Mouse (Mus musculus): ENCODE data around the gene Gm5269. TPM values are rescaled to one million over a fixed set of nuclear protein-coding genes. Genes with fewer than 3 reads are reported as not detected.

Gene Gm5269
- polyA plus RNA-seq, 1 experiment from 2014 or later, result not detected

DNA sequence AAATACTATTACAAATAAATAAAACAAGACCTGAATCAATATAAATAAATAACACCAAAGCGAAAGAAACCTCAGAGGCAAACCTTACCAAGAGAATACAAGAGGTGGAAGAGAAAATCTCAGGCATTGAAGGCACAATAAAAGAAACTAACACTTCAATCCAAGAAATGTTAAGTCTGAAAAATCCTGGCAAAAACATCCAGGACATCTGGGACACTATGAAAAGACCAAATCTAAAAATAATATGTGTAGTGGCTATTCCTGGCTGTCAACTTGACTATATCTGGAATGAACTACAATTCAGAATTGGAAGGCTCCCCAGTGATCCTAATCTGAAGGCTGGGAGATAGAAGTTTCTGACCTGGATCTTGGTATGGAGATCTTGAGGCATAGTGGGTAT, 44.6 kb downstream of the Gm5269 start:
- no peak overlapping the region for H3K27ac ChIP-seq (ENCODE audit: low read length)
- H3K36me3 ChIP-seq (ENCODE audit: control insufficient read depth, insufficient read depth, low read length), result no peaks in the 10 kb centered on the region
- H3K4me3 ChIP-seq (ENCODE audit: low read length), result no peak overlapping the region
- H3K9me3 ChIP-seq (ENCODE audit: control insufficient read depth, low read length), result no peaks in the 10 kb centered on the region
- H3K4me1 ChIP-seq (ENCODE audit: control insufficient read depth, insufficient read depth, low read length), result no peaks in the 10 kb centered on the region
- 88% methylated on average over 1 of the region's 1 CpGs for WGBS
- no peak overlapping the region for H3K4me2 ChIP-seq (ENCODE audit: low read depth, low read length)
- H3K27me3 ChIP-seq (replicated peaks; ENCODE audit: control insufficient read depth, insufficient read depth, low read length), result no peaks in the 10 kb centered on the region
- no peak for ATAC-seq
- no peak overlapping the region for H3K9ac ChIP-seq (ENCODE audit: low read depth, low read length)

Other genes starting within 250 kb of the Gm5269 start
- gene Wdr75, start 95.1 kb downstream of the Gm5269 start, polyA plus RNA-seq (2015; fragmentation: Nextera tagmentation; extraction: Ambion mirVana), result 45.4 and 51.3 TPM in 2 replicates
- 205 and 228 TPM in 2 replicates for gene Slc40a1, start 36.2 kb upstream of the Gm5269 start, polyA plus RNA-seq (2015; fragmentation: Nextera tagmentation; extraction: Ambion mirVana)
- 0.53 and 0.61 TPM in 2 replicates for gene Dnah7b, start 176.0 kb upstream of the Gm5269 start, polyA plus RNA-seq (2015; fragmentation: Nextera tagmentation; extraction: Ambion mirVana)